Mouse (Mus musculus): ENCODE measurements around the gene Pacs2.

Gene Pacs2

DNA sequence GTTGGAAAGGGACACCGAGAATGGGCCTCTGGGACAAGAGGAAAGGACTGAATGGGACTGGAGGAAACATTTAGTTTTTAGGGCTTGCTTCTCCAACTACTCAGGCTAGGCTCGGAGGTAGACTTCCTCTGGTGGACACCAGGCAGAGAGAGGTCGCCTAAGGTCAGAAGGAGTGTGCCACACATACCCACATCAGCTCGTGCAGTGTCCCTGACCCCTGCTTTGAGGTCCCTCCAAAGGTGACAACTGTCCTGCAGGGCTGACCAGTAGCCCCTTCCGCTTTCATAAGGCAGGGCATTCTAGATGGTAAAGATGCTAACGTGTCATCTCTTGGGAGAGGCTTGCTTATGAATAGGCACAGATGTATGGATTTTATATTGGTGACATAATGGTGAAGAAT, 61.2 kb downstream of the Pacs2 start:
- no peak for DNase-seq (ENCODE audit: extremely low spot score, low read depth, low spot score)

DNA sequence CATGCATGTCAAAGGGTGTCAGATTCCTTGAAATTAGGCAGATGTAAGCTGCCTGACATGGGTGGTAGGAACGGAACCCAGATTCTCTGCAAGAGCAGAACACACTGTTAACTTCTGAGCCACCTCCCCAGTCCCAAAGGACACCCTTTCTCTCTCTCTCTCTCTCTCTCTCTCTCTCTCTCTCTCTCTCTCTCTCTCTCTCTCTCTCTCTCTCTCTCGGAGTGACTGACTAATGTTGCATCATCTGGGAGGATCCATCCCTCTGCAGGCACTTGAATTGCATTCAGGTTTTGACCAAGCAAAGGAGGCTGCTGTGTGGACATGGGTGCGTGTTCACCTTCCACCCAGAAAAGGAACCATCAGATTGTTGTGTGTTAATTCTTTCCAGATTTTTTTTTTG, 73.0 kb downstream of the Pacs2 start:
- DNase-seq (ENCODE audit: extremely low spot score, low read depth, low spot score) = no peak

DNA sequence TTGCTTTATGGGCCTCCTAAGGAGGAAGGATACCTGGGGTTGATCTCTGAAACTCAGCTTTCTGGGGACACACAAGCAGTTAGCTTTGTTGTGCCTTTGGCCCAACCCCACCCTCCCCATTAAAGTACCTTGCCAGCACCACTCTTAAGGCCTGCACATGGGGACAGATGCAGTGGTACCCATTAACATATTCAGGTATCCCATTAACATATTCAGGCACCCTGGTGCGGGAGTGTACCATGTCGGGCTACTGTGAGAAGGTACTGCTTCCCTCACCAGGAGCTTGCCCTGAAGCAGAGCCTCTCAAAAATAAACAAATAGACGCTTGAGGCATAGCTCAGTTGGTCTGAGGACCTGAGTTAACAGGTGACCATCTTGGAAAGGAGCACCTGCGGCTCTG, 73.7 kb downstream of the Pacs2 start:
- no peak for DNase-seq (ENCODE audit: extremely low spot score, low read depth, low spot score)

DNA sequence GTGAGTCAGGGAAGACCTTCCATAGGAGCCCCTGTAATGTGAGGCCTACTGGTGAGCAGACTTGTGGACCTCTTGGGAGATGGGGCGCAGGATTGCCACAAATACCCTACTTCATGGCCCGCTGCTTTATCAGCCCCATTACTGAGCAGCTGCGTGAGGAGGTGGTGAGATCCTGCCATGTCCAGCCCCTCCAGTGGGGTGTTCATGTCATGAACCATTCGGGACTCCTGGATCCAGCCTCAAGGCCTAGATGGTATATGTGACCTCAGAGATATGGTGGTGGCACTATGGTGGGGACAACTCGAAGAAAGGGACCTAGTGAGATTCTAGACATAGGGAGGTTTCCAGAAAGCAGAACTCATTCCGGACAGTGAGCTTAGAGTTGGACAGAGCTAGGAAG, 74.8 kb downstream of the Pacs2 start:
- no peak for DNase-seq (ENCODE audit: extremely low spot score, low read depth, low spot score)

DNA sequence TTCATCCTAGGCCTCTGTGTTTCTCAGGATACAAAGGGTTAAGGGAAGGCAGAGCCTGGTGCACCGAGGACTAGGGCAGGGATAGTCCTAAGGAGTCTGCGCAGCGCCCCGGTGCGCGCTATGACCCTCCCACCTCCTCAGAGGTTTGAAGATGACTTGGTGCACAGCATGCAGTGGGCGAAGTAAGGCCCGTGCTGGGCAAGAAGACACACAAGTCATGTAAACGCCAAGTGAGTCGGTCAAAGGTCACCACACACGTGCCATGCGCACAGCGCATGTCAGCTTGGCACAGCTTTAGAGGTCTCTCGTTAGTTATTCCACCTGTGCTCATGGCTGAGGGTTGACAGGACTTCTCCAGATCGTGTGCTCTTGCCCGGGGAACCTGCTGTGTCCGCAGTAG, 75.7 kb downstream of the Pacs2 start:
- no peak for DNase-seq (ENCODE audit: extremely low spot score, low read depth, low spot score)

DNA sequence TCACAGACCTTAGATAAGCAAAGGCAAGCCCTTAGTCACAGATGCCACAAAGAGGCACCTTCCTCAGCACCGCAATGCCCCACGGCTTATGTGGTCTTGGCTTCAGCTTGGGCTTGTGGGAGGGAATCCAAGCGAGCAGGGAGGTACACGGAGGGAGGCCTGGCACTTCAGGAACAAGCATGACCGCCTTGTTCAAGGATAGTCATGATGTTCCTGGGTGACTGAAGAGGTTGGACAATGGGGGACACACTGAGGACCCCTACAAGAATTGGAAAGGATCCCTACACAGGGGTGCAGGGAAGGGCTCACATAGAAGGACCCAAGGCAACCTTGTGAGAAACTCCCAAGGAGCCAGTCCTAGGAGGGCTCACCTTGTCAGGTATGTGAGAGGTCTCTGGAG, 82.7 kb downstream of the Pacs2 start:
- no peak for DNase-seq (ENCODE audit: extremely low spot score, low read depth, low spot score)

DNA sequence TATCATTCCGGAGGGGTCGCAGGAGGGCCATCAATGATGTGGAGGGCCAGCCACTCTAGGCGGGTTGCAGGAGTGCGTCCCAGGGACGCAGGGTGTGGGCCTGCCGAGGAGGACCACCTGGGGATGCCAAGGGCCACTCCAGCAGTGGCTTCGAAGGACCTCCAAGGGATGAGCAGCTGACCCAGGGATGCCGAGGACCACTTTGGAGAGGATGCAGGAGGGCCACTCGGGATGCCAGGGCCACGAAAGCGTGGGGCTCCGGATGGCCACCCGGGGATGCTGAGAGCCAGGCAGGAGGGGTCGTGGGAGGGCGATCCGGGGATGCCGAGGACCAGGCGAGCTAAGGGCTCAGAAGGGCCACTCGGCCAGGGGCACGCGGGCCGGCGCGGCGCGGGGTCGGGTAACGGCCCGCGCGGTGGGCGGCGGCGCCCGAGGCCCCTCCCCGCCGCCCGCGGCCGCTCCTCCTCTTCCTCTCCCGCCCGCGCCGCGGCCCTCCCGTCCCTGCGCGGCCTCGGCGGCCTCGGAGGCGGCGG, 83.5 kb downstream of the Pacs2 start, which contains the start of gene Mta1:
TSS of gene Mta1 (plus strand) at position 530 of the 533 bp plus-strand sequence.
- no peak for DNase-seq (ENCODE audit: extremely low spot score, low read depth, low spot score)

DNA sequence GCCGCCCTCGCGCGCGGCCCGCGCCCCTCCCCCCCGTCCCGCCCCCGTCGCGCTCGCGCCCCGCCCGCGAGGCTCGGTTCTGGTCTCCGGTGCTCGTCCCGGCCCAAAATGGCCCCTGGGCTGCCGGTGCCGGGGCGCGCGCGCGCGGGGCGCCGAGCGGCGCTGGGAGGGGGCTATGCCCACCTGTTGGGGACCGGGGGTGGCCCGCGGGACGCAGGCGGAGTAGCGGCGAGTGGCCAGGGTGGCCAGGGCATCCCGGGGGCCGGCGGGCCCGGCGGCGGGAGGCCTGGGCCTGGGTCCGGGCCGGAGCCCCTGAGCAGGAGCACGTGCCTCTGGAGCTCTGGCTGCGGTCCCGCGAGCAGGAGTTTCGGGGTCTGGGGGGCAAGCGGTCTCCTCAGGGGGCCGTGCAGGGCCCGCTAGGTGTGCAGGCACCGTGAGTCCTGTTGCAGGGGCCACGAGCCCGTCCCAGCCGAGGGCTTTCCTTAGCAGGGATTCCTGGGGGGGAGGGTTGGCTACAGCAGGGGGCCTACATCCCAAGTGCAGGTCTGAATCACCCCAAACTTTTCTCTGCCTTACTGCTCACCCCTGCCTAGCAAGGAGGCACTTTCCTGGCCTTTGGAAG, 84.3 kb downstream of the Pacs2 start:
- no peak for DNase-seq (ENCODE audit: extremely low spot score, low read depth, low spot score)

DNA sequence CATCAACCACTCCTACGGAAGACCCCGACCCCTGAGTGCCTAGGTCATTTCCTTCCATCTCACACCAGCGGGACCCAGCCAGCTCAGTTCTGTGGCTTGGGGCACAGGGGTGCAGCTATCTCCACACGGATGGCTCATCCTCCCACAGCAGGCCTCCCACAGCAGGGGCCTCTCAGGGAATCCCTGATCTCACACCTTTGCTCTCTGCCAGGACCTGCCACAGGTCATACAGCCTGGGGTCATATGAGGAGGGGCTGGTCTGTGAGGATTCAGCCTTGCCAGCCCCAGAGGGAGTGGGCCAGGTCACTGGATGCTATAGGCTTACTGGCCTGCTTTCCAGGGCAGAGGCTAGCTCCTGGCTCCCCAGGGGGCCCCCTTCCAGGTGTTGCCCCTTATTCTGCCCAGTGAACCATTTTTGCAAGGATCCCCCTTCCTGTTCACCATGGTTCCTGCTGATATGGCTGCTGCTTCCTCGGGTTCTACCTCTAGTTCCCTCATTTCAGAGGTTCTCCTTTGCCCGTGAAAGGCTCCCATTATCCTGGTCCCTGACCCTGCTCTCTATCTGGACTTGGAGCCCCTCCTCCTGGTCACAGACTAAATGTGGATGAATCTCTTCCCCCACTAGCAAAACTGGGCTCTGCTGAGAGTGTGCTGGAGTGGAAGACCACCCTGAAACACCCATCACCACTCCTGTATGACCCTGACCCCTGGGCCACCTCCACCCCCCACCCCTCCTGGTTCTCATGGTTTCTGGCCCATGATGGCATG, 85.3 kb downstream of the Pacs2 start:
- no peak for DNase-seq (ENCODE audit: extremely low spot score, low read depth, low spot score)

DNA sequence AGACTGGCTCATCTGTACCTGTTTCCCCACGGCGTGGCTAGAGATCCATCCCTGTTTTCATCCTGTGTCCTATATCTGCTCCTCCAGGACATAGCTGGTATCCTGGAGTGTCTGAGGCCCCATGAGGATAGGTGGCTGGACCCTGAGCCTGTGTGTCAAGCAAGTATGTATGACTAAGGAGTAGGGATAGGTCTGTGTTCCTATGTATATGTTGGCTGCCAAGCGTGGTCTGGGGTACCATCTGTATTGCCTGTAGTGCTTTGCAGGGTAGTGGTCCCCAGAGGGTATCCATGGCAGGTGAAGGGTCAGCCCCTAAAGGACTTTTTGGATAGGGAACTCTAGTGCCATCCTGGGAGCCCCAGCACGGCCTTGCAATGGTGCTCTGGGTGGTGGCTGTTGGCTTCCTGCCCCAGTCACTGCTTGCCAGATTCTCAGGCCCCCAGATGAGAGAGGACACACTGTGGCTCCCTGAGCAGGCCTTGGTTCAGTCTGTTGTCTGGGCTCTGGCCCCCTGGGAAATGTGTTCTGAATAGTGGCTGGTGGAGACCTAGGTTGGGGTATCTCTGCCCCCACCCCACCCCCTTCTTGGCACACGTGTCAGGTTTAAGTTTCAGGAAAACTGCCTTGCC, 86.3 kb downstream of the Pacs2 start:
- DNase-seq (ENCODE audit: extremely low spot score, low read depth, low spot score) = no peak

DNA sequence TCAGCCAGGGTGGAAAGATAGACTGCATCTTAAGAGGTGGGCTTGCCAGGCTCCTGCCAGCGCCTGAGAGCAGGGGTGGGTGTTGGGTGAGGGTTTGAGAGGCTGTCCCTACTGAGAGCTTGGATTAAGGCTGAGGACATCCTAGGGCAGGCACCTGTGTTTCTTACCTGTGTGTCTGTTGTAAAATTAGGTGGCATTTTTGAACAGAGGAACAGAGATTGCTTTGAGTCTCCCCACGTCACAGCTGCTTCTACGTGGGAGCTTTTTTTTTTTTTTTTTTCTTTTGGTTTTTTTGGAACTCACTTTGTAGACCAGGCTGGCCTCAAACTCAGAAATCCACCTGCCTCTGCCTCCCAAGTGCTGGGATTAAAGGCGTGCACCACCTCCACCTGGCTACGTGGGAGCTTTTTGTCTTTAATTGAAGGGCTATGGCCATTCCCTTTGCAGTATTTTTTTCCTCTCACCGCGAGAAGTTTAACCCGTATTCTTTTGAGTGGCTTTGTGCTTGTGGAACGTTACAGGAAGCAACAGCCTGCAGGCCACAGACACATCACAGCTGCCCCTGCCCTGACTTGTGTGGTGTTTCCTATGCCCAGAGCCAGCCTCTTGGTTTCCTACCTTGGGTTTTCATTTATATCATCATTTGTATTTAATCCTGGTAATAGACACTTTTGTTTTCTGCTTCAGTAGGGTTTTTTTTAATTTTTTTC, 87.1 kb downstream of the Pacs2 start:
- no peak for DNase-seq (ENCODE audit: extremely low spot score, low read depth, low spot score)

DNA sequence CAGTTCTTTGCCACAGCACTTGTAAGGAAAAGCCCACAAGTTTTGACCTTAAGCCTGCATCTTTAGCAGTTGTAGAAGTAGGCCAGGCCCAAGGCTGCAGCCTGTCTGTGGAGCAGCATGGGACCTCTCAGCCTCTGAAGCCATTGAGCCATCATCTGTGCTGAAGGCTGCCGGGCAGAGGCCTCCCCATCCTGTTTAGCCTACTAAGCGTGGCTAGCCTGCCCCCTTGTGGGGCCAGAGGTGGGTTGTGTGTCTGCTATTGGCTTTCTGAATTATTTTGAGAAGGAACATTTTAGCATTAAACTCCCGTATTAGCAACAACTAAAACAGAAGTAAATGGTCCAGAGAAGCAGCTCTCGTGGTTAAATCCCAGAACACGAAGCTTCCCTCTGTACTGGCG, 88.2 kb downstream of the Pacs2 start:
- DNase-seq (ENCODE audit: extremely low spot score, low read depth, low spot score) = no peak

DNA sequence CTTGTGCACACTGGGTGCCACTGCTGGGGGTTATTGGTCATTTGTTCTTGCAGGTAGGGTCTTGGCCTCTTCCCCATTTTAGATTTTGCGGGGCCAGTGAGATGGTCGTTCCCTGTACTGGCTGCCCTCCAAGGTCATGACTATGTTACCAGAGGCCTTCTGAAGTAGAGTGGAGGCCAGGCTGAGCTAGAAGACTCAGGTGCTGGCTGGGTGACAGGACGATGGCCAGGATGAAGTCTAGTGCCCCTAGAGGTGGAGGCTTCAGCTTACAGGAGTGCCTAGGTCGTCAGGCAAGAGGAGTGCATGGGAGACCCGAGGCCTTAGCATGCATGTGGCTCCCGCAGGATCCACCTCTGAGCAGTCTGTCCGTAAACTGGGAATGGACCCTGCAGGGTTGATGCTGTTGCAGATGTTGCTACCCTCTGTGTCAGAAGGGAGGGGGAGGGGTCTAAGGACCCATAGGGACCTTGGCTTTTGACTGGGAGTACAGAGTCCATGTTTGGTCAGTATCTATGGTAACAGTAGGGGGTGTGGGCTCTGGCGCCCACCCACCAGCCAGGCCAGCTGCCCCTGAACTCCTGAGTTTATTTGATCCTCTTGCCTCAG, 89.6 kb downstream of the Pacs2 start:
- DNase-seq (ENCODE audit: extremely low spot score, low read depth, low spot score) = no peak

DNA sequence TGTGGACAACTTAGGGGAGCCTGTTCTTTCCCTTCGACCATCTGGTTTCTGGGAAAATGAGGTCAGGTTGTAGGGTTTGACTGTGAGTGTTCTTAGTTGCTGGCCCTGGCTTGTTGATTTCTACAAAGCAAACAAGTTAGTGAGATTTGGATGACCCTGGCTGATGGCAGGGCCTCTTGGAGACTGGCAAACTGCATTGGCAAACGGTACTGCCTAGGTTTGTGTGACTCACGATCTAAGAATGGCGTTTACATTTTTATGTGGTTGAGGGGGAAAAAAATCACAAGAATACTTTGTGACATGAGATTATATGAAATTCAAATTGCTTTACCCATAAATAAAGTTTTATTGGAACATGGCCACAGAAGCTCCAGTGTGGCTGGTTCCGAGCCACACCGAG, 92.1 kb downstream of the Pacs2 start:
- no peak for DNase-seq (ENCODE audit: extremely low spot score, low read depth, low spot score)

DNA sequence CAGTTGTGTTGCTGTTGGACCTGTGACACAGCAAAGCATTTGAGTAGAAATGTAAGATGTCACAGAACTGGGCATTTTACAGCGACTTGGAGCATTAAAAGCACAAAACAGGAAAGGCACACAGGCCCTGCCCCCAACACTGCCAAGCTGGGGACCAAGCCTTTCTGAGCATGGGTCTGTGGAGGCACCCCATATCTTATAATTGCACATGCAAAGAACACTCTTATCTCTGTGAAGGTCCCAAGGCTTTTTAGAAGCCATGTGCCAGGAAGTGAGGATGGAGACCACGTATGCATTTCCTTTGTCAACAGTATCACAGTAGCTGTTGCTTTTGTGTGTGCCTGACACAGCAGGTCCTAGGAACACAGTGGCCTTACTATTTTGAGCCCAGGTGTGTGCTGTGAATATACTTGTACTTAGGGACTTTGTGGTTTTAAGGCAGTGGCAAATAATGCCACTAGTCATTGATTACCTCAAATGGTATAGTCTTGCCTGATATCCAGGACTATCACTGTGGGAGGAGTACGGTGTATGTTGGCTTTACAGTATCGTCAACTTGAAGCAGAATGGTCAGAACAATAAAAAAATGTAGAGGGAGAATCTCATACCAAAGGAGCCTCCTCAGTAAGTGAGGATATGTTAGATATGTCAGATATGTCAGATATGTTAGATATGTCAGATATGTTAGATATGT, 93.3 kb downstream of the Pacs2 start:
- DNase-seq (ENCODE audit: extremely low spot score, low read depth, low spot score) = no peak

DNA sequence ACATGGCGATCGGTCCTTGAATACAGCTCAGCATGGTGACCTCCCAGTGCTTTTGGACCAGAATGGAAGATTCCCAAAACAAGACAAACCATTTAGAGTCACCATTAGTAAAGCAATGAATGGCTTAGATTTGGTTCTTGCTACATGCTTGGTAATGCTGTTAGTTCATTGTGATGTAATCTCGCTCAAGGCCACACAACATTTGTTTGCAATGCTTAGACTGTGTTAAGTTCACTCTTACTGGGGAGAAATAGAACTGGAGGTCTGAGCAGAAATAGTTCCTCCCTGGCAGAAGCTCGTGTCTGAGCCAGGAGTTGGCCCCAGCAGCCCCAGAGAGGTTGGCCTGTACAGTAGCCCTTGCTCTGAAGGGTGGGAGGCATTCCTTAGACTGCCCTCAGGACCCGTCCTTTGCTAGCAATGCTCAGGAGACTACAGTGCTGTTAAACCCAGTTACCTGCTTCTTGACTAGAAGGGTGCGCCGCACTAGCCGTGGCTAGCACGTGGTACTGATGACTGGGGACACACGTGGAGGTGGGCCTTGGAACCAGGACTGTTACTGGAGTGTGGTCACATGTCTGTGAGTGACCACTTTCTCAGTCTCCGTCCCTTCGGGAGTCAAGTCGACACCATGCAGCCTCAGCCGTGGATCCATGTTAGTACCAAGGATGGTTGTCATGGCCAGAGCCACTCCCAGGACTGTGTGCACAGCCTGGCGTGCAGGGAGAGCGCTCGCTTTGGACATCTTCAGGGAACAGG, 94.4 kb downstream of the Pacs2 start:
- no peak for DNase-seq (ENCODE audit: extremely low spot score, low read depth, low spot score)

DNA sequence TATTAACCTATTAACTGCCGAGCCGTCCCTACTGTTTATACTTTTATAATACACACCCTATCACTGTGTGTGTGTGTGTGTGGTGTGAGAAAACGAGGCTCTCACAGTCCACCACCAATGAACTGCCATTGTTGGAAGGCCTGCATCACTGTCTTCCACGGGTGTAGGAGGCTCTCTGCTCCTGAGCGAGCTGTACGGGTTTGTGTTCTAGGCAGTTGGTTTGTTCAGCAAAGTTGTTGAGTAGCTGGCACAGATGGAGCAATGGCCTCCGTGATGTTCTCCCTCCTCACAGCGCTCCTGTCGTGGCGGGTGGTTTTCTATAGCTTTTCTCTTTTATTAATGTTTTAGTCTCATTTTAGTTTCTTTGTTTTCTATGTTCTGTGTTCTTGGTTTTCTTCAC, 95.5 kb downstream of the Pacs2 start:
- DNase-seq (ENCODE audit: extremely low spot score, low read depth, low spot score) = no peak

DNA sequence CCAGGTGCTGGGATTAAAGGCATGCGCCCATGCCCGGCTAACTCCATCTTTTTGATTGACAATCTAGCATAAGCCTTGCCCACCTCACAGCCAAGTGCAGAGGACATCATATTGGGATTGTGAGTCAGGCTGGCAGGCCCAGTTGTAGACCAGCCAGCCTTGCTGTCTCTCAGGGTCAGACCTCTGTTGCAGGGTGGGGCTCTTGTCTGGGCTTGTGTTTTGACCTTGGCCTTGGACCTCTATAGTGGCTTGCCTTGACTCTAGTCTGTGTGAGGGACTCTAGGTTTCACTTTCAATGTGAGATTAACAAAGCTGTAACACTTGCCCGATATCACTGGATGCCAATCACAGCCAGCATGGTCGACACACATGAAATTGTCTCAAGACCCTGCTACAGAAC, 99.8 kb downstream of the Pacs2 start:
- no peak for DNase-seq (ENCODE audit: extremely low spot score, low read depth, low spot score)

DNA sequence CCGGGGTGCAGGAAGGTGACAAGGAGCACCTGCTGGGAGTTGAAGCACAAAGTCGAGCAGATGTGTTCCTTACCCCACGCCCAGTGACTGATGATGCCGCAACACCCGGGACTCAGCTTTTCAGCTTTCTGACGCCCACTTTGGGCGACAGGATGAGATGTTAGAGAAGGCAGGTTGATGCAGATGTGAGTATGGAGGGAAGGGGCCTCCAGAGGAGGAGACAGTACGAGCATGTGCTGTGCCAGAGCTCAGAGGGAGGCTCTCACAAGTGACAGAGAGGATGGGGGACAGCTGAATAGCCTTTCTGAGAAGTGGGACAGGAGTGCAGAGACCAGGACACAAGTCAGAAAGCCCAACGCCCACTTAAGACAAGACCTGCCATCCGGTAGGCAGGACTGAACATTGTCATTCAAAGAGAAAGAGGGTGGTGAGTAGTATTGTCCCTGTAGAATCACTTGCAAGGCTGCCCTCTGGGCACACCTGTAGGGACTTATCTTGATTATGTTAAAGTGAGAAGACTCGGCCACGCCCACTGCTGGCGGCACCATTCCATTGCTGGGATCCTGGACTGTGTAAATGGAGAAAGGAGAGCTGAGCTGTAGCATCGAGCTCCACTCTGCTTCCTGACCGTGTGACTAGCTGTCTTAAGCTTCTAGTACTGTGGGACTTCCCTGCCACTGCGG, 100.7 kb downstream of the Pacs2 start:
- no peak for DNase-seq (ENCODE audit: extremely low spot score, low read depth, low spot score)

Measured in hindlimb bud, embryonic 11.5 days (tissue).